Mouse (Mus musculus) left cerebral cortex, postnatal 14 days (tissue): ENCODE results near the gene Sdc3. TPM values are rescaled to one million over a fixed set of nuclear protein-coding genes. Genes with fewer than 3 reads are reported as not detected.

Experiments
- DNase-seq, 2 experiments: peaks; one replicate each; pipeline ENCODE4 v3.0.0; 2021 to 2022; ENCODE audit warnings: low spot score in 2 of 2, mixed read lengths in 1 of 2
- intact Hi-C: fragments of 180-260 bp; cut with DNase I; formaldehyde crosslinking; loops from one replicate; pipeline ENCODE4 v1.15.1; 2025
- total RNA-seq, 2 experiments: library from RNA; stranded (reverse); gene quantifications; 2 replicates each; pipeline ENCODE4 v1.2.3; 2021

The Sdc3 gene
- total RNA-seq, 2 experiments from 2014 or later: 246 to 250 TPM

DNA sequence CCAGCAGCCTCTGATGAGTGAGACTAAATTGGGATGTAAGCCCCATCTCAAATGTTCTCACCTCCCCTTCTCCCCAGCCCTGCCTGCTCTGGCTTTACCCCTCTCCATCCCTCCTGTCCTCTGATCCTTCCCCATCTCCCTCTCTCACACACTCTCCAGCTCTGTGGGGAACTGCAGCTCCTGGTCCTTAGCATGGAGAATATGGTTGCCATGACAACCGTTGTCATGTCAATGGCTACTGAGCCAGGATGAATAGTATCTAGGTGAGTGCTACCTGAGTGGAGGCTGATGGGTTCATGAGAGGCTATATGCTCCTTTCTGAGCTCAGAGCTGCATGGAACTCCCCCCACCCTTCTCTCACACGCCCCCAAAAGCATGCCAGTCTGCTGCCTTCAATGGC is 21.6 kb downstream of the Sdc3 start:
- intact Hi-C loops: no loop called here
- DNase-seq: peak; percentile 67 to 78

- DNase-seq: peak; percentile 67 to 71
- intact Hi-C loops: no loop called here
Observed at GRCm38 (mm10) chr4:130814742-130815330, 22.5 kb downstream of the Sdc3 start.

DNA sequence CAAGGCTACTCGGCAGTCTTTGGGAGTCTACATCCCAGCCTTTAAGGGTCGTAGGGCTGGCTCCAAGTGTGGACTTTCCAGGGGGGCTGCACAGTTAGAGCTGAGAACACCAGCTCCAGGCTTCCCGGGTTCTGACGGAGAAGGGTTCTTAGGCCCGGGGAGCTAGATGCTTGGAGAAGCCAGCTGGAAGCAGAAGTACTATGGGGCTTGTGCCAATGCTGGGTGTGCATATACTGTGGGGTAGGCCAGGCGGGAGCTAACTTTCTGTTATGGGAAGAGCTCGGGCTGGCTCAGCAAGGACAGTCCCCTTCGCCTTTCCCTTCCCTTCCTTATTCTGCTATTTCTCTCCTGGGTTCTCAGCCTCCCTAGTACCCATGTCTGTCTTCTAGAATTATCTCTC is 23.5 kb downstream of the Sdc3 start:
- DNase-seq: peak in 1 of 2 experiments; percentile 40
- intact Hi-C loops: no loop called here

GRCm38 (mm10) chr4:130819806-130820205 is 27.5 kb downstream of the Sdc3 start:
- DNase-seq: no peak
- intact Hi-C loops: no loop called here

GRCm38 (mm10) chr4:130820594-130821255 is 28.4 kb downstream of the Sdc3 start:
- intact Hi-C loops: no loop called here
- no peak for DNase-seq

DNA sequence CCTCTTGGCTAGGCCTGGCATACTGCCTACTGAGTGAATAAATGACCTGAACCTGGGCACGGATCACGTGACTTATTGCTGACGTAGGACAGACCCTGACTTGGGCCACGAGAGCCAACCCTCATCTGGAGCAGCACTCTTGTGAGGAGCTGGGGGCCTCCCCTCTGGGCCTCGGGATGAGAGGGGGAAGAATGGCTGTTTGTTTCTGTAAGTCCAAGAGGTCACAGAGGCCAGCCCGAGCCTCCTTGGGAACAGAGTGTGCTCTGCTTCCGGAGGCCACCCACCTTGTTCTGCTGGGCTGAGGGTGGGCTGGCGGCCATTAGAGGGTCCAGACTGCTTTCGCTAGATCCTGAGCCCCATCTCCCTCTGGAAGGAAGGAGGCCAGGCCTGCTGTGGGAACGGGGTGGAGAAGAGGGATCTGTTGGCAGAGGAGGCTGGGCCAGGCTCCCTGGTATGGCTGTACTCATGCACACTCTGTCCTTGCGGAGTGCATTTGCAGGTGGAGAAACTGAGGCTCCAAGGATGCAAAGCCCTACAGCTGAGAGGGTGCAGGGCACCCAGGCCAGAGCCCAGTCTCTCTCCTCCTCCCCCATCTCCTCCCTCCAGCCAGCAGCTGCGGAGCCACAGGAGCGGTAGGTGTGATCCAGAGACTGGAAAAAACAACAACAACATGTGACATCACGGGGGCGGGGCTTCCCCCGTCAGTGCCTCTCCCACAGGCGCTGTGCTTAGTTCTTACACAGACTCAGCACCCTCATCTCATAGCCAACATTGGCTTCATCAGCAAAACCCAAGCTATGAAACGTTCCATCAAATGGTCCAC is 36.7 kb downstream of the Sdc3 start:
- intact Hi-C loops: no loop called here
- peak in 1 of 2 experiments; percentile 53 for DNase-seq

DNA sequence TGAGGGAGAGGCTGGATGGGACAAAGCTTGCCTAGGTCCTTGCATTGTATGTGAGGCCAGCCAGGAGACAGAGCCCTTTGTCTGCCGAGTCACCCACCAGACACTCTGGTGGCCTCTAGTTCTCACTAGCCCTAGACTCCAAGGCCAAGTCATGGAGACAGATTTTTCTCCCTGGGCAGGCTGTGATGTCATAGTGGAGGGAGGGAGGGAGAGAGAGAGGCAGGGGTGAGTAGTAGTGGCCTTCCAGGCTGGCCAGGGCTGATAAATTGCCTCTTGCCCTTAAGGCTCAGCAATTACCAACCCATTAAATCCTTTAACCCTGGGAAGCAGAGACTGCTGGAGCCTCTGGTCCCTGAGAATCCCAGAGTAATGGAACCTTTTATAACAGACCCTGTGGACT is 41.8 kb downstream of the Sdc3 start:
- intact Hi-C loops: no loop called here
- no peak for DNase-seq

DNA sequence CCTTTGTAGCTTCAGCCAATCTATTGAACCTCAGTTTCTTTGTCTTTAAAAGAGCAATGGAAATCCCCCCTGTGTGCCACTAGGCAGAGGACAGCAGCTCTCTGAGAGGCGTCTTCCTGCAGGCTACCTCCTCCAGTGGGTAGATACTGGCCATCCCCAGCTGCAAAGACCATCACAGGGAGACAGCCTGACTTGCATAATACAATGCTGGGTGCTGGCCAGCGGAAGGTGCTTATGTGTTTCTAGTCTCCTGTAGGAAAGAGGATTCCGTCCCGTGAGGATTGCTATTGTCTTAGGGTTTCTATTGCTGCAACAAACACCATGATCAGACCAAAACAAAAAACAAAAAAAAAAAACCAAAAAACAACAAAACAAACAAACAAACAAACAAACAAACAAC is 43.2 kb downstream of the Sdc3 start:
- no peak for DNase-seq
- intact Hi-C loops: no loop called here

DNA sequence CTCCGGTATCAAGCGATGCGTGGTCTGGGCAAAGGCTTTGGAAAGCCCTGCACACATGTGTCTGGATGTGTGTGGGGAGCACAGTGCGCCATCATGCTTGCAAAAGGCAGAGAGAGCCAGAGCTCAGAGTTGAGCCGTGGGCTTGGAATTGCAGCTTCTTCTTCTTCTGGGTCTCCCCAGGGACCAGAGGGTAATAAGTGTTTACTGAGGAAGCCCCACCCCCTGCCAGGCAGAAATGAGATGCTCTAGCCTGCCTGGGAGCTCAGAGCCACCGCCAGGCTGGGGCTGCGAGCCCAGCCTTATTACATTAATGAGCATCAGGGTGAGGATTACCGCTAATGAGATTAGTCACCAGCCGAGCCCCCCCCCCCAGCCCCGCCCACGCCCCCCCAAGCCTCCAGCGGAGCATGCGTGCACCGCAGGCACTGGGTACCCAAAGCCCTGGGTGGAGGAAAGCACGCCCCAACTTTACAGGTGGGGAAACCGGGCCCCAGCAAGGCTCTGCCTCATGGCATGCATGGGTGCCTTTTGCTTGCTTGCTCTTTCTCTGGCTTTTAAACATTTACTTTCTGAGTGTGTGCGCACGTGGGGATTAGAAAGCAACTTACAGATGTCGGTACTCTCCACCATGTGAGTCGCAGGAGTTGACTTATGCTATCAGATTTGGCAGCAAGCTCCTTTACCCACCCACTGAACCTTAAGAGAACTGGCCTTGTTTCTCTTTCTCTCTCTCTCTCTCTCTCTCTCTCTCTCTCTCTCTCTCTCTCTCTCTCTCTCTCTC is 44.1 kb downstream of the Sdc3 start:
- intact Hi-C loops: no loop called here
- no peak for DNase-seq

GRCm38 (mm10) chr4:130838585-130838984 is 46.2 kb downstream of the Sdc3 start:
- peak in 1 of 2 experiments; percentile 54 for DNase-seq
- intact Hi-C loops: no loop called here

DNA sequence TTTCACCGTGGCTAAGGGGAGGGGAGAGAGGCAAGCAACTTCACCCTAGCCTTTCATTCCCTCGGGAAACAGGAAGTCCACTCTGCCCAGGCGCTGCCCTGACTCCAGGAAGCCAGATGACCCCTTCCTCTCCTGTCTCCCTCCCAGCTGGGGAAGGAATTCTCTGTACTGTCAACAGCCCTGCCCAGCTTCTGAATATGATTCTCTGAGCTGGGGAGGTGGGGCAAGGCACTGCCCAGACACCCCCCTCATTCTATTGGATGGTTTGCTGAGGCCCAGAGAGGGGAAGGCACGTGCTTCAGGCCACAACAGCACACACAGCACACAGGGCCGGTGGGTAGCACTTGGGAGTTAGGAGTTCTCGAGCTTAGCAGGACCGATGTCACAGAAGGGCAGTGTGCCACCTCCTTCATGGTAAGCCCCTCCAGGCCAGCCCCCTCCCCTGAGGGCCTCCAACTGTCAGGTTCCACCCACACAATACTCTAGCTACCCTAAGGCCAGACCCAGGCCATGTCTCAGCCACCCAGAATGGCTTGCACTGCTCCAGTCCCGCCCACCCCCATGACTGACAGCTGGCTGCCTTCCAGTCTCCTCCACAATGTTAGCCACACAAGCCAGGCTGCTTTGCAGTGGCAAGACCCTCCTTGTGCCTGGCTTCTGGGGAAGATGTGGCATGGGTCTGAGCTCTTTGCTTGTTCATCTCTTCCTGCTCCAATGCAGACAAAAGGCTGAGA is 48.9 kb downstream of the Sdc3 start:
- intact Hi-C loops: no loop called here
- DNase-seq: peak in 1 of 2 experiments; percentile 43

GRCm38 (mm10) chr4:130848814-130849213 is 56.5 kb downstream of the Sdc3 start:
- intact Hi-C loops: no loop called here
- DNase-seq: no peak

DNA sequence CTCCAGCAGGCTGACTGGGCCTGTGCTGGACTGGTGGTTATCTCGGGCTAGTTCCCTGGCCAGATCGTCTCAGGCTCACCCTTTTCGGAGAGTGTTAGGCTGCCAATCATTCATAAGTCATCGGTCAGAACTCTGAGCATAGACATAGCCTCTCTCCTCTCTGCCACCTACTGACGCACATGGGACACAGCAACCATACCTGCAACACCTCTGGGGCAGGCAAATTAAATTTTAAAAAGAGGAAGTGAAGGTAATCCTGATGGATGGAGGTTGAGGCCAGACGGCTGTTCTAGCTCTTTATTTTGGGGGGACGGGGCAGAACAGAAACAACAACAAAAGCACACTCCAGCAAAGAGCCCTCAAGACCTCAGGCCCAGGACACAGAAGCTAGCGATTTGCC is 65.3 kb downstream of the Sdc3 start:
- no peak for DNase-seq
- intact Hi-C loops: no loop called here

- DNase-seq: peak in 1 of 2 experiments; percentile 46
- intact Hi-C loops: no loop called here
Observed at GRCm38 (mm10) chr4:130858880-130859279, 66.5 kb downstream of the Sdc3 start.

GRCm38 (mm10) chr4:130859467-130859866 is 67.1 kb downstream of the Sdc3 start:
- DNase-seq: no peak
- intact Hi-C loops: no loop called here

DNA sequence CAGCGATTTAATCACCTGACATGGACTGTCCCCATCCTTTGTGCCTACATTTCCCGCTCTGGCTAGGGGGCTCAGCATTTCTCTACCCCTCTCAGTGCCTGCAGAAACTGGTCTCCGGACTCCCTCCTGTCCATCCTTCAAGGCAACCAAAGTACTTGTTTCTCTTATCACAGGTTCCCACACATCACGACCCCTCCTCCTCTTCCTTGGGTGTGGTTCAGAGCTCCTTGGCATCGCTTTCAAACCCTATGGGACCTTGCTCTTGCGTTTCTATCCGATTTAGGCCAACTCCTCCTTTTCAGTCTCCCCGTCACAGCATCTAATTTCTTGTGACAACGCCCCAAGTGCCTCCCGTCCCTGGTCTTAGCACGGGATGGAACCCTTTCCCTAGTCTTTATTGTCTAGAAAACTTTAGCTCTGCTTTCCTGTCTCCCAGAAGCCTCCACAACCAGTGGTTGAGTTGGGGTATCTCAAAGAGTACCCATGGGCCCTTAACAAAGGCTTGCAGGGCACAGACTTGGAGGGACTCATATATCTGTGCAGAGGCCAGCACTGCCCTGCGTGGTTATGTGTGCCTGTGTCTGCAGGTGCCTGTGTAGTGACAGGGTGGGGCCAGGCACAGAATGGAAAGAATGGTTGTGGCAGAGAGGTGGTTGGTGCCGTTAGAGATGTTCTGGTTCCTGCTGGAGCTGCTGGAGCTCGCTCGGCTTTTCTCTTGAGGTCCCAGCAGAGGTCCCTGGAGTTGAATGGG is 68.7 kb downstream of the Sdc3 start:
- no peak for DNase-seq
- intact Hi-C loops: no loop called here

- intact Hi-C loops: no loop called here
- DNase-seq: peak; percentile 97 to 98
Observed at GRCm38 (mm10) chr4:130861653-130862208, 69.4 kb downstream of the Sdc3 start.

GRCm38 (mm10) chr4:130862538-130862937 is 70.2 kb downstream of the Sdc3 start:
- DNase-seq: peak in 1 of 2 experiments; percentile 72
- intact Hi-C loops: no loop called here
